Mouse (Mus musculus) CH12.LX (cell line): Measurements from ENCODE around the gene Galnt17.

Experiments
- CHD2 ChIP-seq: IDR thresholded peaks from 2 replicates; pipeline ENCODE4 v1.6.1; 2011; ENCODE audit warnings: low read length, improper control_type of control experiment
- CTCF ChIP-seq, 2 experiments: IDR thresholded peaks in 1 of 2; conservative IDR thresholded peaks in 1 of 2; 2 replicates each; pipeline ENCODE4 v1.5.1; 2011 to 2012; ENCODE audit warnings: low read depth in 2 of 2, low read length in 2 of 2, improper control_type of control experiment in 1 of 2, inconsistent platforms in 1 of 2, mild to moderate bottlenecking in 1 of 2, moderate library complexity in 1 of 2
- EP300 ChIP-seq: IDR thresholded peaks from 2 replicates; pipeline ENCODE4 v1.6.1; 2011; ENCODE audit warnings: low read length, improper control_type of control experiment
- IRF4 ChIP-seq: IDR thresholded peaks from 2 replicates; pipeline ENCODE4 v1.6.1; 2014; ENCODE audit warnings: low read depth, mild to moderate bottlenecking, inconsistent platforms, low read length, improper control_type of control experiment
- JUN ChIP-seq: IDR thresholded peaks from 2 replicates; pipeline ENCODE4 v1.6.1; 2011; ENCODE audit warnings: low read depth, mild to moderate bottlenecking, low read length, improper control_type of control experiment, moderate library complexity; ENCODE audit not compliant: insufficient read depth
- MAFK ChIP-seq: IDR thresholded peaks from 2 replicates; pipeline ENCODE4 v1.6.1; 2011; ENCODE audit warnings: low read length, improper control_type of control experiment; ENCODE audit not compliant: insufficient replicate concordance
- MAX ChIP-seq: IDR thresholded peaks from 2 replicates; pipeline ENCODE4 v1.6.1; 2011; ENCODE audit warnings: low read length, improper control_type of control experiment
- MEF2A ChIP-seq: IDR thresholded peaks from 2 replicates; pipeline ENCODE4 v1.6.1; 2014; ENCODE audit warnings: low read depth, mild to moderate bottlenecking, inconsistent platforms, low read length, improper control_type of control experiment, borderline replicate concordance
- PAX5 ChIP-seq: IDR thresholded peaks from 2 replicates; pipeline ENCODE4 v1.6.1; 2012; ENCODE audit warnings: low read length, inconsistent platforms, mixed read lengths
- POLR2A ChIP-seq: IDR thresholded peaks from 2 replicates; pipeline ENCODE4 v1.6.1; 2011; ENCODE audit warnings: low read depth, mild to moderate bottlenecking, improper control_type of control experiment, low read length
- SIN3A ChIP-seq: IDR thresholded peaks from 2 replicates; pipeline ENCODE4 v1.6.1; 2012; ENCODE audit warnings: low read length, improper control_type of control experiment, inconsistent platforms
- SMC3 ChIP-seq: IDR thresholded peaks from 2 replicates; pipeline ENCODE4 v1.6.1; 2011; ENCODE audit warnings: low read depth, low read length, improper control_type of control experiment
- USF1 ChIP-seq: IDR thresholded peaks from 2 replicates; pipeline ENCODE4 v1.6.1; 2014; ENCODE audit warnings: low read depth, mild to moderate bottlenecking, inconsistent platforms, low read length, improper control_type of control experiment
- ZKSCAN1 ChIP-seq: IDR thresholded peaks from 2 replicates; pipeline ENCODE4 v1.6.1; 2012; ENCODE audit warnings: low read depth, inconsistent platforms, low read length, improper control_type of control experiment, borderline replicate concordance

DNA sequence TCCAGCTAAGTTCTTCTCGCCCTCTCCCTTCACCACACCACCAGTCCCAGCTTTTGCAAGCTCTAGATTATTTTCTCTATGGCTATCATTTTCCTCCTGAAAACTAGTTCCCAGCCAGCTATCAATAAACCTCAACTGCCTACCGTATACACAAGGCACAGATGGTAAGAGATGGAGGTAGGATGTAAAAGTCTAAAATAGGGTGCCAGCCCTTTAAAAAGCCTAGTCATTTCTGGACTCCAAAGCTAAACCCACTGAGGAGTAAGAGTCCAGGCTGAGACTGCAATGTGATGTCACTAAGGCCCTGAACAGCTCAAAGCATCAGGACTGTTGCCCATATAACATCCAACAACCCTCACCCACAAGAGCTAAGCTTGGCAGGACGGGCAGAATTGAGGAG is 6.8 kb downstream of the Galnt17 start:
- TF ChIP-seq USF1: no peak
- TF ChIP-seq CHD2: no peak
- no peak for TF ChIP-seq ZKSCAN1
- TF ChIP-seq POLR2A: no peak
- TF ChIP-seq CTCF (conservative IDR thresholded peaks at IDR 0.05 in 1 of 2, IDR thresholded peaks at IDR 0.05 in 1 of 2; ENCODE audit: low read depth in 2 of 2, low read length in 2 of 2): no peak
- TF ChIP-seq PAX5: no peak
- no peak for TF ChIP-seq MAX
- no peak for TF ChIP-seq MEF2A
- TF ChIP-seq SMC3: no peak
- TF ChIP-seq JUN: no peak
- TF ChIP-seq EP300: no peak
- no peak for TF ChIP-seq IRF4
- no peak for TF ChIP-seq MAFK
- no peak for TF ChIP-seq SIN3A
